Mouse (Mus musculus) limb, embryonic 12.5 days (tissue): ENCODE data around the gene Cib4. TPM values are rescaled to one million over a fixed set of nuclear protein-coding genes. Genes with fewer than 3 reads are reported as not detected.

Experiments used
- ATAC-seq: fragments of 200-750 bp; cut with Nextera tagmentation; 2 replicates; pipeline ENCODE4 v1.8.0; 2017; ENCODE audit warnings: low read depth, moderate TSS enrichment; ENCODE audit not compliant: insufficient number of reproducible peaks, insufficient read depth, low FRiP score, low TSS enrichment
- H3K27ac ChIP-seq: fragments of 300-500 bp; sonication (generic); 2 replicates; pipeline ENCODE4 v1.5.1; 2016; ENCODE audit warnings: mild to moderate bottlenecking, moderate library complexity
- H3K27me3 ChIP-seq: fragments of 300-500 bp; sonication (generic); 2 replicates; pipeline ENCODE4 v1.6.1; 2016; ENCODE audit warnings: mild to moderate bottlenecking, moderate library complexity
- H3K36me3 ChIP-seq: fragments of 300-500 bp; sonication (generic); 2 replicates; pipeline ENCODE4 v1.6.1; 2016; ENCODE audit warnings: mild to moderate bottlenecking, moderate library complexity
- H3K4me1 ChIP-seq: fragments of 300-500 bp; sonication (generic); replicated peaks from 2 replicates; pipeline ENCODE4 v1.6.1; 2016
- H3K4me2 ChIP-seq: fragments of 300-500 bp; sonication (generic); 2 replicates; pipeline ENCODE4 v1.6.1; 2016; ENCODE audit warnings: mild to moderate bottlenecking, moderate library complexity
- H3K4me3 ChIP-seq: fragments of 300-500 bp; sonication (generic); replicated peaks from 2 replicates; pipeline ENCODE4 v1.5.1; 2016; ENCODE audit warnings: mild to moderate bottlenecking
- H3K9ac ChIP-seq: fragments of 300-500 bp; sonication (generic); replicated peaks from 2 replicates; pipeline ENCODE4 v1.6.1; 2016; ENCODE audit warnings: mild to moderate bottlenecking, moderate library complexity
- H3K9me3 ChIP-seq: fragments of 300-500 bp; sonication (generic); 2 replicates; pipeline ENCODE4 v1.6.1; 2016; ENCODE audit warnings: mild to moderate bottlenecking, moderate library complexity
- WGBS: fragments of 180-500 bp; shearing (Covaris S2); methylation state at CpG from one replicate; pipeline ENCODE4 v1.1.7; 2016; 5-methylcytosine and 5-hydroxymethylcytosine counted together
- polyA plus RNA-seq: library from polyadenylated mRNA; unstranded; fragments of >200 nt; fragmentation: Nextera tagmentation; extraction: Ambion mirVana; gene quantifications from 2 replicates; pipeline ENCODE4 v1.2.1, GENCODE M21; 2016

The Cib4 gene
- polyA plus RNA-seq, 1 experiment from 2014 or later = not detected

GRCm38 (mm10) chr5:30536051-30536570 is 9.5 kb downstream of the Cib4 start:
- H3K36me3 ChIP-seq = no peaks in the 10 kb centered on the region
- H3K27ac ChIP-seq = no peak overlapping the region
- H3K4me1 ChIP-seq = no peaks in the 10 kb centered on the region
- peaks cover 4% of the 10 kb centered on the region; the same call in 1 of the 2 replicates for H3K27me3 ChIP-seq
- H3K4me2 ChIP-seq = no peak overlapping the region
- no peaks in the 10 kb centered on the region for H3K9me3 ChIP-seq
- ATAC-seq = no peak
- WGBS = 68% methylated on average over 7 of the region's 7 CpGs
- no peak overlapping the region for H3K9ac ChIP-seq
- no peak overlapping the region for H3K4me3 ChIP-seq

DNA sequence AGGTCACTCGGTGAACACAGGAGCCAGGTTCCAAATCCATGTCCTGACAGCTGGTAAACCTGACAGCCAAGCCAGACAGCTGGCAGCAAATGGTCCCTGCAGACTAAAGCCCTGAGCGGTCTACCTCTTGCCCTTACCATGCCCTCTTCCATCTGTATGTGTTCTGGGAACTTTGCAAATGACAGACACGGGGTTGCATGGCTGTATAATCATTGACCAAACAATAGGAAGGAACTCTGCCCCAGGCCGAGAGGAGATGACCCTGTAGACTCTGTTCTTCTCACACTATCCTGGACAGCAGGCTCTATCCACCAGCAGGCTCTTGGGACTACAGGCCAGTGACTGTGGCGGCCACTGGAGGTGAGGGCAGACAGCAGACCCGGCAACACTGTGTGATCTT is 11.0 kb downstream of the Cib4 start:
- Histone ChIP-seq H3K36me3 (no peaks in the 10 kb centered on the region), H3K4me3 (no peak overlapping the region), H3K9me3 (no peaks in the 10 kb centered on the region), H3K27me3 (peaks cover 4% of the 10 kb centered on the region; the same call in 1 of the 2 replicates), H3K27ac (no peak overlapping the region), H3K4me2 (no peak overlapping the region), H3K4me1 (no peaks in the 10 kb centered on the region), H3K9ac (no peak overlapping the region)
- WGBS = 74% methylated on average over 6 of the region's 6 CpGs
- no peak for ATAC-seq

DNA sequence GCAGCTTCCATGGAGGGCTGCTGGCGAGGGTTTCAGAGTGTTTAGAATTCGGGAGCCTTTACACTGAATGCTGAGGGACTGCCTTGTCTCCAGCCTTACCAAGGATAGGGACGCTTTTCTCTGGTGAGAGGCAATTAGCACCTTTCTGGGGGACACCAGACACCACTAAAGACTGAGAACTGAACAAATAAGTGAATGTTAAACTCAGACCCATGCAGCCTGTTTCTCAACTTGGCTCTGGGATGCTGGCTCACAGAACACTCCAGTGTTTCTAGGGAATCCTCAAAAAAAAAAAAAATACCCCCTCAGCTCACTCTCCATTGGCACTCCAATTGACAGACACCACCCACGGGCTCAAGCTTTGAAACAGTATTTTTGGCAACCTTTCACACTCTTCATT is 16.7 kb downstream of the Cib4 start:
- 18% methylated on average over 4 of the region's 4 CpGs for WGBS
- Histone ChIP-seq H3K4me3 (no peak overlapping the region), H3K36me3 (no peaks in the 10 kb centered on the region), H3K27me3 (peaks cover 9% of the 10 kb centered on the region), H3K9ac (no peak overlapping the region), H3K4me2 (no peak overlapping the region), H3K4me1 (peaks cover 7% of the 10 kb centered on the region; the same call in 1 of the 2 replicates), H3K9me3 (no peaks in the 10 kb centered on the region), H3K27ac (no peak overlapping the region)
- no peak for ATAC-seq

GRCm38 (mm10) chr5:30527129-30527528 is 18.5 kb downstream of the Cib4 start:
- no peak overlapping the region for H3K27ac ChIP-seq
- ATAC-seq = no peak
- WGBS = 74% methylated on average over 5 of the region's 5 CpGs

DNA sequence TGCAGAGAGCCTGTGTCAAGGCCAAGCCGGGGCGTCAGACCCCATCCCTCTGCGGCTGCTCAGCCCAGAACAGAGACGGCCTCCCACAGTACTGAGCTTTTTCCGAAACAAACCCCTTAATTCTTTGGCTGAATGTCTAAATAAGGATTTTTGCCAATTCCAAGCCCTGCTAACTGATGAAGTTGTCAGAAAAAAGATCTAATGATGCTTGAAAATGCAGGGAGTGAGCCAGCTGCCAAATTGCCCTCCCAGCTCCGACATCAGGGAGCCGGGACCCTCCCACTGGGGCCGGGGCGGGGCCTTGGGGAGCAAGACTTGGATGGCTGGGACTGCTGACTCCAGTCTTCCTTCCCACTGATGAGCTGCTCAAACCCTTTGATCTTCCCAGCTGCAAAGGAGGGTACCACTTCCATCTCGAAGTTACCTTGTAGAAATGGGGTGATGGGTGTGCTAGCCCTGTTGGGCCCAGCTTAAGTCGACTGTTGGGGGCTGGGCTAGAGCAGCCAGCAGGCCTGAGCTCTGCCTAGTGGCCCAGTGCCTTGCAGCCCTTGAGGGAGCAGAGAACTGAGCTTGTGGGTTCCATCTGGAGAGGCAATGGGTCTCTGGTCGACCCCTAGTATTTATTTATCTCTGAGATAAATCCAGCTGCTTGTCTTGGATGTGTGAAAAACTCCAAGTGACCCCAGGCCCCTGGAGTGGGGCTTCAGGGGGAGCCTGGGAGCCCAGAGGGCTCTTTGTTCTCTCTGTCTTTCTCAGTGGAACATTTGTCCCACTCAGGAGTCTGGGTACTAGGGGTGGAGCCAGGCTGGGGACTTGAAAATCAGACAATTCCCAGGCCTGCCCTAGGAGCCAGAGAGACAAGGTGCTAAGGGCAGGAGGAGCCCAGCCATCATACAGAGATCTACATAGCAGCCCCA is 19.5 kb downstream of the Cib4 start:
- 0 out of 2 replicates have a peak overlapping the region, but pooled peaks have one; percentile 17 for H3K27ac ChIP-seq
- 19% methylated on average over 12 of the region's 12 CpGs for WGBS
- peaks cover 9% of the 10 kb centered on the region for H3K27me3 ChIP-seq
- H3K4me2 ChIP-seq = no peak overlapping the region
- H3K9ac ChIP-seq = no peak overlapping the region
- no peak for ATAC-seq
- H3K4me3 ChIP-seq = no peak overlapping the region
- H3K4me1 ChIP-seq = peaks cover 7% of the 10 kb centered on the region; the same call in 1 of the 2 replicates
- H3K36me3 ChIP-seq = no peaks in the 10 kb centered on the region
- H3K9me3 ChIP-seq = no peaks in the 10 kb centered on the region

More at GRCm38 (mm10) chr5:30527129-30527528, 18.5 kb downstream of the Cib4 start:
- no peaks in the 10 kb centered on the region for H3K36me3 ChIP-seq
- no peak overlapping the region for H3K9ac ChIP-seq
- H3K9me3 ChIP-seq = no peaks in the 10 kb centered on the region
- H3K27me3 ChIP-seq = peaks cover 9% of the 10 kb centered on the region
- H3K4me3 ChIP-seq = no peak overlapping the region
- H3K4me1 ChIP-seq = peaks cover 7% of the 10 kb centered on the region; the same call in 1 of the 2 replicates
- H3K4me2 ChIP-seq = no peak overlapping the region

DNA sequence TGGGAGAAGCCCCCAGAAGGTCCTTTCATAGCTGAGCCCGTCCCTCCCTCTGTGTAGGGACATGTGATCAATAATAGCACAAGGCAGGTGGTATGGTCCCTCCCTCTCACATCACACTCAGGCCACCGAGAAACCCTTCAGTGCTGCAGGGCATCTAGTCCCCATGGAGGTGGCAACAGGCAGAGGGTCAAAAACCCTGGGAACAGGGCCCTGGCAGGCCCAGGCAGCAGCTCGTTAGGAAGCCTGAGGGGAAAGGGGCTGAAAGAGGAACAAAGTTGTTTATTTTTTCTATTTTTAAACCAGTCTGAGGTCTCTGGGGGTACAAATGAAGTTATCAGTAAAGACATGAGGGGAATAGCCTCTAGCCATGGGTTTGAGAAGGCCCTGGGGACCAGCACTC is 21.4 kb downstream of the Cib4 start:
- Histone ChIP-seq H3K9ac (no peak overlapping the region), H3K4me1 (peaks cover 17% of the 10 kb centered on the region), H3K27me3 (peaks cover 9% of the 10 kb centered on the region), H3K4me2 (no peak overlapping the region), H3K36me3 (no peaks in the 10 kb centered on the region), H3K27ac (no peak overlapping the region), H3K4me3 (no peak overlapping the region), H3K9me3 (no peaks in the 10 kb centered on the region)
- WGBS = 31% methylated on average over 3 of the region's 3 CpGs
- no peak for ATAC-seq

DNA sequence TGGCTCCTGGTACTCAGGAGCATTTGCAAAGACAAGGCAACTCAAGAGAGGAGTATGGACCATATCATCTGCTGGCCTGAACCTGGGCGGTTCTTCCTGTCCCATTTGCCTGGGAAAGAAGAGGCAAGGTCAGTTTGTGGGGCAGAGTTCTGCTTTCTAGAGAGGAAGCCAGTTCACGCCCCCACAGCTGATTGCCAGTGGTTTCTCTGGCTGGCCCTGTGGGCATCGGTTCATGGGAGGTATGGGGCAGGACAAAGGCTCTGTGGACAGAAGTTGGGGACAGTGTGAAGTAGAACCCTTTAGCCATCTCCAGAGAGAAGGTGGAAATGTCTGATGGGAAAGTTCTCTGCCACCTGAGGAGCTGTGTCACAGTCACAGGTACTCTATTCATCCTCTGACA is 22.5 kb downstream of the Cib4 start:
- H3K9ac ChIP-seq = no peak overlapping the region
- H3K9me3 ChIP-seq = no peaks in the 10 kb centered on the region
- no peak overlapping the region for H3K27ac ChIP-seq
- no peak overlapping the region for H3K4me2 ChIP-seq
- H3K4me3 ChIP-seq = no peak overlapping the region
- no peak for ATAC-seq
- WGBS = 78% methylated on average over 3 of the region's 3 CpGs
- H3K27me3 ChIP-seq = peaks cover 7% of the 10 kb centered on the region
- H3K4me1 ChIP-seq = peaks cover 28% of the 10 kb centered on the region
- H3K36me3 ChIP-seq = no peaks in the 10 kb centered on the region

- Histone ChIP-seq H3K4me2 (no peak overlapping the region), H3K9ac (no peak overlapping the region), H3K9me3 (no peaks in the 10 kb centered on the region), H3K4me1 (peaks cover 33% of the 10 kb centered on the region), H3K27ac (no peak overlapping the region), H3K4me3 (no peak overlapping the region), H3K36me3 (no peaks in the 10 kb centered on the region), H3K27me3 (no peaks in the 10 kb centered on the region)
- 90% methylated on average over 8 of the region's 8 CpGs for WGBS
- ATAC-seq = no peak
Observed at GRCm38 (mm10) chr5:30522406-30522805, 23.2 kb downstream of the Cib4 start.

DNA sequence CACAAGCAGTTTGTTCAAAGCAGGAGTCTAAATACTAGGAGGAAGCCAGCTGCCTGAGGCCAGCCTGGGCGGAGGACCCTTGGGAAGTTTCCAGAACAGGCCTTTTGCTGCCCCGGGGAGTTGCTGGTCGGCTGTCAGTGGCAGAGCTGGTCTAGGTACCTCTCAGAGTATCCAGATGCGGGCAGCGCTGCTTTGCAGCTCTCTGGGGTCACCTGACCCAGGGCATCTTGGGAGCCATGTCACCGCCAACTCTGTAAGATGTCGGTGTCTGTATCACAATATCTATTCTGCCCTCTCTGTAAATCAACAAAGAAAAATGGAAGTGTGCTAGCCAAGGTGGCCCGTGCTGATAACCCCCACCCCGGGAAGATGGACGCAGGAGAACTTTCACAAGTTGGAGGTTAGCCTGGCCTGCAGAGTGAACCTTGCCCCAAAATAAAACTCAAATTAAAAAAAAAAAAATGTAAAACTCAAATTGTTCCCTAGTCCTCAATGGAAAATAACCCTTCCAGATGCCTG is 25.4 kb downstream of the Cib4 start:
- no peaks in the 10 kb centered on the region for H3K27me3 ChIP-seq
- H3K4me3 ChIP-seq = no peak overlapping the region
- no peaks in the 10 kb centered on the region for H3K36me3 ChIP-seq
- H3K4me2 ChIP-seq = no peak overlapping the region
- H3K27ac ChIP-seq = 0 out of 2 replicates have a peak overlapping the region, but pooled peaks have one; percentile 41
- no peak for ATAC-seq
- WGBS = 76% methylated on average over 10 of the region's 10 CpGs
- H3K9me3 ChIP-seq = no peaks in the 10 kb centered on the region
- peaks cover 26% of the 10 kb centered on the region for H3K4me1 ChIP-seq
- H3K9ac ChIP-seq = no peak overlapping the region

GRCm38 (mm10) chr5:30519494-30519893 is 26.1 kb downstream of the Cib4 start:
- Histone ChIP-seq H3K27ac (0 out of 2 replicates have a peak overlapping the region, but pooled peaks have one; percentile 50), H3K27me3 (no peaks in the 10 kb centered on the region), H3K36me3 (no peaks in the 10 kb centered on the region), H3K9ac (no peak overlapping the region), H3K4me1 (peaks cover 26% of the 10 kb centered on the region), H3K4me3 (no peak overlapping the region), H3K4me2 (no peak overlapping the region), H3K9me3 (no peaks in the 10 kb centered on the region)
- ATAC-seq = no peak
- 35% methylated on average over 7 of the region's 7 CpGs for WGBS

- Histone ChIP-seq H3K36me3 (no peaks in the 10 kb centered on the region), H3K4me2 (no peak overlapping the region), H3K4me1 (peaks cover 26% of the 10 kb centered on the region), H3K27ac (peak overlapping the region; percentile 45; the same call in 1 of the 2 replicates), H3K4me3 (no peak overlapping the region), H3K9ac (no peak overlapping the region), H3K27me3 (no peaks in the 10 kb centered on the region), H3K9me3 (no peaks in the 10 kb centered on the region)
- no peak for ATAC-seq
- WGBS = 64% methylated on average over 6 of the region's 6 CpGs
Observed at GRCm38 (mm10) chr5:30518547-30518946, 27.1 kb downstream of the Cib4 start.
